Mouse (Mus musculus) cortical plate, adult 2 months (tissue): ENCODE data around the gene Apobec3. TPM values are rescaled to one million over a fixed set of nuclear protein-coding genes. Genes with fewer than 3 reads are reported as not detected.
"Not testable (repeated sequence)": the region's sequence is repeated elsewhere in the genome, so short reads cannot be mapped to it uniquely, and the experiment has no call there.

Source experiments
- H3K27ac ChIP-seq: fragments of 200-500 bp; 2 replicates; pipeline ENCODE4 v1.5.1; 2012; ENCODE audit warnings: low read length, control low read depth, inconsistent platforms; ENCODE audit not compliant: insufficient read depth
- H3K4me1 ChIP-seq: fragments of 200-500 bp; 2 replicates; pipeline ENCODE4 v1.6.1; 2011; ENCODE audit warnings: low read length; ENCODE audit not compliant: control insufficient read depth, insufficient read depth
- H3K4me3 ChIP-seq: fragments of 200-500 bp; 2 replicates; pipeline ENCODE4 v1.5.1; 2011; ENCODE audit warnings: mild to moderate bottlenecking, low read length, control low read depth; ENCODE audit not compliant: insufficient read depth
- CTCF ChIP-seq: fragments of 200-500 bp; IDR thresholded peaks from 2 replicates; pipeline ENCODE4 v1.5.1; 2011; ENCODE audit warnings: mild to moderate bottlenecking, control low read depth, low read length; ENCODE audit not compliant: insufficient read depth; ENCODE audit errors: extremely low read depth
- POLR2A ChIP-seq: fragments of 200-500 bp; IDR thresholded peaks from 2 replicates; pipeline ENCODE4 v1.6.1; 2011; ENCODE audit warnings: mild to moderate bottlenecking, low read length, control low read depth; ENCODE audit not compliant: insufficient read depth; ENCODE audit errors: extremely low read depth
- polyA plus RNA-seq: library from polyadenylated mRNA; depleted of rRNA; stranded (reverse); fragments of >200 nt; gene quantifications from 2 replicates; pipeline ENCODE4 v1.2.3, GENCODE M21; 2012

The Apobec3 gene
- polyA plus RNA-seq, 1 experiment, result 6.7 TPM

- Histone ChIP-seq H3K4me1 (no peaks in the 10 kb centered on the region), H3K27ac (no peak overlapping the region), H3K4me3 (no peak overlapping the region)
- TF ChIP-seq CTCF (no peak), POLR2A (no peak)
These were observed 2.3 kb downstream of the Apobec3 start for GRCm38 (mm10) chr15:79893824-79894123.

GRCm38 (mm10) chr15:79894343-79894742 lies 2.9 kb downstream of the Apobec3 start:
- no peaks in the 10 kb centered on the region for H3K4me1 ChIP-seq
- no peak overlapping the region for H3K4me3 ChIP-seq
- H3K27ac ChIP-seq, result no peak overlapping the region
- TF ChIP-seq CTCF (no peak), POLR2A (no peak)

- H3K4me3 ChIP-seq, H3K27ac ChIP-seq, H3K4me1 ChIP-seq: not testable (repeated sequence)
These were observed 4.0 kb downstream of the Apobec3 start for GRCm38 (mm10) chr15:79895221-79896079.

GRCm38 (mm10) chr15:79896080-79896725 lies 4.7 kb downstream of the Apobec3 start:
- no peak for TF ChIP-seq CTCF
- no peak for TF ChIP-seq POLR2A

GRCm38 (mm10) chr15:79898988-79899387 lies 7.5 kb downstream of the Apobec3 start:
- no peaks in the 10 kb centered on the region for H3K4me1 ChIP-seq
- TF ChIP-seq CTCF, result no peak
- H3K27ac ChIP-seq, result no peak overlapping the region
- H3K4me3 ChIP-seq, result no peak overlapping the region

More at GRCm38 (mm10) chr15:79896080-79896725, 4.7 kb downstream of the Apobec3 start:
- H3K27ac ChIP-seq, result no peak overlapping the region
- no peaks in the 10 kb centered on the region for H3K4me1 ChIP-seq
- H3K4me3 ChIP-seq, result no peak overlapping the region

GRCm38 (mm10) chr15:79899828-79900510 lies 8.5 kb downstream of the Apobec3 start:
- no peak for TF ChIP-seq POLR2A
- TF ChIP-seq CTCF, result no peak
- no peak overlapping the region for H3K4me3 ChIP-seq

GRCm38 (mm10) chr15:79900751-79901150 lies 9.3 kb downstream of the Apobec3 start:
- no peak for TF ChIP-seq CTCF
- TF ChIP-seq POLR2A, result no peak
- Histone ChIP-seq H3K4me1 (no peaks in the 10 kb centered on the region), H3K4me3 (no peak overlapping the region), H3K27ac (no peak overlapping the region)

More at GRCm38 (mm10) chr15:79899828-79900510, 8.5 kb downstream of the Apobec3 start:
- Histone ChIP-seq H3K4me1 (no peaks in the 10 kb centered on the region), H3K27ac (no peak overlapping the region)

- H3K4me3 ChIP-seq, result no peak overlapping the region
- no peaks in the 10 kb centered on the region for H3K4me1 ChIP-seq
- TF ChIP-seq CTCF (no peak), POLR2A (no peak)
- no peak overlapping the region for H3K27ac ChIP-seq
These were observed 9.9 kb downstream of the Apobec3 start for GRCm38 (mm10) chr15:79901399-79901798.

- not testable (repeated sequence) for H3K4me3 ChIP-seq, H3K4me1 ChIP-seq, H3K27ac ChIP-seq
These were observed 11.6 kb downstream of the Apobec3 start for GRCm38 (mm10) chr15:79903081-79903480.

- no peak overlapping the region for H3K27ac ChIP-seq
- no peaks in the 10 kb centered on the region for H3K4me1 ChIP-seq
- no peak for TF ChIP-seq CTCF
- TF ChIP-seq POLR2A, result no peak
- H3K4me3 ChIP-seq, result no peak overlapping the region
These were observed 12.5 kb downstream of the Apobec3 start for GRCm38 (mm10) chr15:79903963-79904362.

GRCm38 (mm10) chr15:79904678-79905077 lies 13.2 kb downstream of the Apobec3 start:
- not testable (repeated sequence) for H3K4me1 ChIP-seq, H3K4me3 ChIP-seq, H3K27ac ChIP-seq
